Mouse (Mus musculus) small intestine, adult 2 months (tissue): ENCODE measurements around the gene Hist1h4i.

ENCODE experiments used
- CTCF ChIP-seq: fragments of 200-500 bp; IDR thresholded peaks from 2 replicates; pipeline ENCODE4 v1.5.1; 2012; ENCODE audit warnings: low read depth, mild to moderate bottlenecking, control low read depth, inconsistent platforms, low read length, moderate library complexity, mixed read lengths; ENCODE audit not compliant: insufficient replicate concordance, insufficient read length; ENCODE audit errors: extremely low read depth
- POLR2A ChIP-seq: fragments of 200-500 bp; IDR thresholded peaks from 2 replicates; pipeline ENCODE4 v1.6.1; 2012; ENCODE audit warnings: low read depth, mild to moderate bottlenecking, control low read depth, inconsistent platforms, low read length, moderate library complexity

DNA sequence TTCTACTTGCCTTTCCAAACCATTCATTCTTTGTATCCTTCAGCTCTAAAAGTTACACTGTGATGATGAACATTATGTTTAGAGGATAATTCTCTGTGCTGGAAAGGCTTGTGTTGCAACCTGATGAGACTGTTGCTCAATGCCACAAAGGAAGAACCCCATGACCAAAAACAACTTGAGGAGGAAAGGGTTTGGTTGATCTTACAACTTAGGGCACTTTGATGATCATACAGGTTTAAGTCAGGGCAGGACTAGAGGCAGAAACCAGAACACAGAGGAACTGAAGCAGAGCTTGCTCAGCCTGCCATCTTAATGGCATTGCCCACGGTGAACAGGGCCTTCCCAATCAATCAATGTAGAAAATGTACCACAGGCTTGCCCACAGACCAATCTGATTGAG is 20.3 kb upstream of the Hist1h4i start:
- no peak for TF ChIP-seq CTCF
- no peak for TF ChIP-seq POLR2A
